Mouse (Mus musculus): ENCODE data around the gene Il1rap.

The Il1rap gene

DNA sequence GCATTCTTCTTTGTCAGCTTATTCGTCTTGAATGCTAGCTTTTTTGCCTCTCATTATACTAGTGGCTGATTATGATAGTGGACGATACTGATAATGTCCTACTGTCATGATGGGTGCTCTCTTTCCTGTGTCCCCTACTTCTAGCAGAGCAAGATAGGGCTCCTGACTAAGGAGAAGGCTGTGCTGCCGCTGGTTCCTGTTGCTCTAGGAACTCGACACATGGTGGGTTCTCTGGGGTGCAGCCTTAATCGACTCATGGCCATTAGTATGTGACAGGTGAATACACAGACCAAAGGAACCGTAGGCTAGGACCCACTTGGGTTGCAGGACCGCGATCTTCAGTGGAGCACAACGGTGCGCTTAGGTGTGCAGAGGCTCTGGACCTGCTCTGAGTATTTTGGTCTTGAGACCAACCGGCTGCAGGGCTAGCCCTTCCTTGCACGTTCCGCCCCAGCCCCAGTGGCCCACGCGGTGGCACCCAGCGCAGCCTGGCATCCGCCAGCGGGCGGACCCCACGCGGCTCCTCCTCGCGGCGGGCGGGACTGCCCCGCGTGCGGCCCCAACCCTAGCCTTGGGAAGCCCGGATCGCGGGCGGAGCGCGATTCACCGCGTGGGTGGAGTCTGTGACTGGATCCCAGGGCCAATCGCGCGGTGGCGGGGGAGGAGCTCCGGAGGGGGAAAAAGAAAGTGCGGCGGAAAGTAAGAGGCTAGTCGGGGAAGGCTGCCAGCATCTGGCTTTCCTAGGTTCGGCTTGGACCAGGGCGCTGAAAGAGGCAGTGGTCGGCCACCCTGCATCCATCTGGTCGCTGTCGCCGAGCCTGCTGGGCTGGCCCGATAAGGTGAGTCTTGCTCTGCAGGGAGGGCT is at the start of gene Il1rap:
Gene Il1rap (plus strand): TSS at position 657 of the 865 bp plus-strand sequence.
- peak; percentile 93 to 94 for DNase-seq (ENCODE audit: low spot score in 2 of 2)

DNA sequence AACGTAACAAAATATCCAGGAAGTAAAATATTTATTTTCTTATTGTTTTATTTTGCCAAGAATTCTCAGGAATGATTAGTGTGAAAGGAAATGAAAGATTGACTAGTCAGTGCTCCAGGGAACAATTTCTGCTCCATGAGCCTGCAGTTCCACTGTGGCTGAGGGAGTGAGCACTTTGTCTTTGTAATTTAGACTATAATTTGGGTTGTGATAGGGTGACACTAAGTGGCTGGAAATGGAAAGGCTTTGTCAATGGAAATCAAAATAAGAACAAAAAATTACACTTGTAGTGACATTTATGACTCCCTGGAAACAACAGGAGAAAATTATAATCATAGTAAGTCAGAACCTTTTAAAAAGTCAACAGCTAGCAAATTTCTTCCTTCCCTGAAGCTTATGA is 49.2 kb upstream of the Il1rap start:
- DNase-seq (ENCODE audit: low spot score in 2 of 2), result no peak

DNA sequence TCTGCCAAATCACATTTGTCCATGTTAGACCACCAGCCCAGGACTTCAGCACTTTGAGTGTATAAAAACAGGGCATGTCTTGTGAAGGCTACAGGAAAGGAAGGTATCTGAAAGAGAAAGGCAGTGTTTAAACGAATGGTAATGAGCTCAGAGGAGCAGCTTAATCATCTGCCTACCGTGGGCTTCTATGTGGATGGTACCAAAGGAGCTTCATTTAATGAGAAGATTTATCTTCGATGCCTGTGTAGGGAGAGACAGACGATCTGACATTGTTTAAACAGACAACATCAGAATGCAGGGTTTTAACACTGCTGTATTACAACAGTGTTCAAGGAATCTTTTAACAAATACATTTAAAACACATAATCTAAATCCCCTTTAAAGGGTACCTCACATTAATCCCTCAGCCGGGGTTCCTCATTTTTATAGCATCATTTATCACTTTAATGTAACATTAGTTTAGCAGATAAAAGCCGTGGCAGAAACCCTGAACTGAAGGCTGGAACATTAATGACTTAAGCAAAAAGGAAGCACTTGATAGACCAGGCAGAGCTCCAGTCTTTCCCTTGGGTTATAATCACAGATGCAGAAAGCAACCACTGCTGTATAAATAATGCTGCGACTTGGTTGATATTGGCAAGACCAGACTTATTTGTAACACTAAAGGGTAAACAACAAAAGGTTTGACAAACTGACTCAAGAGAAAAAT is 35.2 kb upstream of the Il1rap start:
- no peak for DNase-seq (ENCODE audit: low spot score in 2 of 2)

- no peak for DNase-seq (ENCODE audit: low spot score in 2 of 2)
Observed at GRCm38 (mm10) chr16:26546879-26547206, 34.7 kb upstream of the Il1rap start.

DNA sequence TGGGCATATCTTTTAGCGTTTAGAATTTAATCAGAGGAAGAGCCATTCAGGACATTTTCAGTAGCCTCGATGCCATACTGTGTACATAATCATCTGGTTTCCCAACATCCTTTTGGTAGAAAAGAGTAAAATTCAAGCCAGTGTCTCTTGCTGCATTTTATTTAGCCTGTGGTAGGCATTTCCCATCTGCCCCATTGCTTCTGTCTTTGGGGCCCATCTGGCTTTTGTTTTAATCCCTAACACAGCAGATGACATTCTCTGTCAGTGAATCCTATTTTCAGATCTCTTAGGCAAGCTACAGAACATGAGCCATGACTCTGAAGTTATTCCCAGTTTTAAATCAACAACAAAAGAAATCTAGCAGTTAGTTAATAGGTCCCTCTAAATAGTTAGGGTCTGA is 32.3 kb upstream of the Il1rap start:
- peak in 1 of 2 experiments; percentile 21 for DNase-seq (ENCODE audit: low spot score in 2 of 2)

DNA sequence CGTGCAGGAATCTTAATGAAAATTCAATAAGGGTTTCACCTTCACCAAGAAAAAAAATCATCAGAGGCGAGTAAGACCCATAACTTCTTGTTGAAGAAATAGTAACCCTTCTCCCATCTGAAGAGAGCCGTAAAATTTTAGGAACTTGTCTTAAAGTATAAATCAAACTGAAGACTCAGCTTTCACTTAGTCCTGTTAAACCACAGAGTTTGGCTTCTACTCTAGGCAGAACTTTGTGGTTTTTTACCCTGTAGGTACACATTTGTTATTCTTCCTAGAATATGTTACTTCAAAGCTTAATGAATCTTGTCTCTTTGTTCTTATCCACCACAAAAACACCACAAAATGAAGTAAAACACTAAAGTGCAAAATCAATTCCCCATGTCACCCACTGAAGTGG is 29.3 kb upstream of the Il1rap start:
- DNase-seq (ENCODE audit: low spot score in 2 of 2), result no peak

DNA sequence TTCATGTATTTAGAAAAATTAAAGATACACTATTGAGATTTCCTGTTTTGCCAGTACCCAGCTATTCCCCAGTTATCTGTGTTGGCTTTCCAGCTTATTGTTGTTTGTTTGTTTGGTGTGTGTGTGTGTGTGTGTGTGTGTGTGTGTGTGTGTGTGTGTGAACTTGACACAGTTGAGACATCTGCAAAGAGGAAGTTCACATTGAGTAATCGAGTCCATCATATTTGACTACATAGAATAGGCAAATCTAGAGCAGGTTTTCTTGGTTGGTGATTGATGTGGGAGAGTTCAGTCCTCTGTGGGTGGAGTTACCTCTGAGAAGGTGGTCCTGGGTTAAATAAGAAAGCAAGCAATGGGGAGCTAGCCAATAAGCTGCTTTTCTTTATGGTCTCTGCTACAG is 22.7 kb upstream of the Il1rap start:
- DNase-seq (ENCODE audit: low spot score in 2 of 2), result no peak

DNA sequence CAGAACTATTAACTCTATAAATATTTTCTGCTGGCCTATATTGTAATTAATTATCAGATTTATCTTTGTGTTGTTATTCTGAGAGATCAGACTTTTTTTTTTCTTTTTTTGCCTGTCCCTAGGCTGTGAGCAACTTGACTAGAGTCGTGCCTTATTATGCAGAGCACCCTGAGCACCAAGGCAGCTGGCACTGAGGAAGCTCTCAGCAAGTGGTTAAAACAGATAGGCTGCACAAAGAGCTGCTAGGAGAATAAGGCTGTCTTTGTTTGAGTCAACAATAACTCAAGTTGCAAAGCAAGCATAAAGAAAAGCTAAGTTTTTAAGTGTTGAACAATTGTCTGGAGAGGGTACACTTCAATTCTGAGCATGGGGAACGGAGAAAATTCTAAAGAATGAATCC is 19.8 kb upstream of the Il1rap start:
- DNase-seq (ENCODE audit: low spot score in 2 of 2), result no peak

- no peak for DNase-seq (ENCODE audit: low spot score in 2 of 2)
Observed at GRCm38 (mm10) chr16:26562771-26563170, 18.7 kb upstream of the Il1rap start.

GRCm38 (mm10) chr16:26569387-26569978 is 12.0 kb upstream of the Il1rap start:
- DNase-seq (ENCODE audit: low spot score in 2 of 2), result no peak

DNA sequence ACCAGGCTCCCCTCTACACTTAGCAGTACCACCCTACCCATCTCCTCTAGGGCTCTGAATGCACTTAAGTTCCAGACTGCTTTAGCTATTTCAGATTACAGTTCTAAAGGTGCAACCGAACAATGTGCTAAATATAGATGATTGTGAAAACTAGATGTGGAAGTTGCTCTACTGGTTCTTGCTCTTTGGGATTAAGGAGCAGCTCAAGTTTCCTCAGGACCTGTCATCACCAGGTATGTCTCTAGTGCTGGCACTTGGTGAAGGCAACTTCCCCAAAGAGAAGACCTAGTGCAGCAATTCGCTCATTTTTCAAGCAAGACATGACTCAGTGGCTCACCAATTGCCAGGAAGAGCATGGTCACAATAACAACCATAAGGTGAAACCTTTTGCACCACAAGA is 9.7 kb upstream of the Il1rap start:
- DNase-seq (ENCODE audit: low spot score in 2 of 2), result no peak

- DNase-seq (ENCODE audit: low spot score in 2 of 2), result no peak
Observed at GRCm38 (mm10) chr16:26574173-26574572, 7.3 kb upstream of the Il1rap start.

DNA sequence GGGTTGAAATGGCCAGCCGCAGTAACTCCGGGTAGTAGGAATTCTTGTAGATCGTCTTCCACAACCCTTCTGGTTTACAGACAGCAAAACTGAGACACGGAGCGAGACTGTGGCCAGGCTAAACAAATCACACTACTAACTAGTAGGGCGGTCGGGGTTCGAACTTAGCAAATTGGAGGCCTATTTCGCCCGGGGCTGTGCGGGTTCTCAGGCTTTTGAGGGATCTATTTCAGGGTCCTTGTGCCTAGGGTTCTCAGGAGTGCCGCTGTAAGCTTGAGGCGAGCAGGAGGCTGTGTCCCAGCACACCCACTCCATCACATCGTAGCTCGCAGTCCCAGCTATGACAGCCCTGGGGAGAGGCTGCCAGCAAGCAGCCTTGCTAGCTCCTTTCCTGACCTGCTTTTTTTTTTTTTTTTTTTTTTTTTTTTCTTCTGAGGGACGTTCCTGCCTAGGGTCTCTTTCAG is 441 bp downstream of the Il1rap start:
- peak; percentile 40 to 57 for DNase-seq (ENCODE audit: low spot score in 2 of 2)

DNA sequence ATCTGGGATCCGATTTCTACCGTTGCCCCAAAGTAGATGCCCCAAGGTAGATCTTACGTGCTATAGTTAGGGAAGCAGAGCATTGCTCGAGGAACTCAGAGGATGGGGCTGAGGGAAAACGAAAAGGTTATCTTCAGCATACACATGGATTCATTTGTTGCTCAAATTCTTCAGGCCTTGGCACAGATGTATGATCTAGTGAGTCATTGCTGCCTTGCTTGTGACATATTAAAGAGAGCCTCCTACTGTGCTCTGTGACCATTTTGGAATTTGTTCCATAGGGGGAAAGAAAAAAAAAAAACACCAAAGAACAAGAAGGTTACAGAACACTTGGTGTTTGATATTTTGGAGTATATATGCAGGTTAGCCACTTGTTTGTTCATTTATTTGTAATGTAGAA is 4.3 kb downstream of the Il1rap start:
- DNase-seq (ENCODE audit: low spot score in 2 of 2), result no peak

GRCm38 (mm10) chr16:26590897-26591570 is 9.5 kb downstream of the Il1rap start:
- DNase-seq (ENCODE audit: low spot score in 2 of 2), result no peak

- DNase-seq (ENCODE audit: low spot score in 2 of 2), result no peak
Observed at GRCm38 (mm10) chr16:26596440-26596839, 14.9 kb downstream of the Il1rap start.

DNA sequence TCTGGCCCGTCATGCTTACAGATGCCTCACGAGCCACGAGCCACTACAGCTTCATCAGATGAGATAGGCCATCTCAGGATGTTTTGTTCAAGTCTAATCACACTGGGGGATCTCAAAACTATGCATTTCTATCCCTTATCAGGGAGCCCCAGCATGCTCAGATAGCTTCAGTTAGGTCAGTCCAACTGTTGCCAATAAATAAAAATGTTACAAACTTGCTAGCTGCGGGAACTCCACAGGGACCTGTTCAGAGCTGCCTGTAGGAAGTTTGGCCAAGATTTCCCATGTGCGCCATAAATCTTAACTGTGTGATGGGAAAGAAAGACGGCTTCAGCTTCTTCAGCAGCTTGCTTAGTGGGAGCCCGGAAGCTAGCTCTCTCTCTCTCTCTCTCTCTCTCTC is 15.8 kb downstream of the Il1rap start:
- DNase-seq (ENCODE audit: low spot score in 2 of 2), result no peak

DNA sequence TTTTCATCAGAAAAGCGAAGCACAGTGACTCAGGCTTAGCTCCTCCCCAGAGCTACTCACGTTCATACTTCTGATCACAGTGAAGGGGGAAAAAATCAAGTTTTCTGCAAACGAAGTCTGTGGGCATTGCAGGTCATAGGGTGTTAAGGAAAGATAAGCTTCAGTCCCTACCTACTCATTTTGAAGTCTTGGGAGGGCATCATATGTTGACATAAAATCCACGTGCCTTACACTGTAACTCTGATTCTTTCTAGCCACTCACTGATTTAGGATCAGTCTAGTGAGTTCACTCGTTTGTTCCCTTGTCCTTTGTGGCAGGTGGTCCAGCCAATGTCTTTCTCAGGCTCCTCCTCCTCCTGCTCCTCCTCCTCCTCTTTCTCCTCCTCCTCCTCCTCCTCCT is 17.1 kb downstream of the Il1rap start:
- no peak for DNase-seq (ENCODE audit: low spot score in 2 of 2)

- DNase-seq (ENCODE audit: low spot score in 2 of 2), result peak in 1 of 2 experiments; percentile 52
Observed at GRCm38 (mm10) chr16:26601482-26601881, 20.0 kb downstream of the Il1rap start.

DNA sequence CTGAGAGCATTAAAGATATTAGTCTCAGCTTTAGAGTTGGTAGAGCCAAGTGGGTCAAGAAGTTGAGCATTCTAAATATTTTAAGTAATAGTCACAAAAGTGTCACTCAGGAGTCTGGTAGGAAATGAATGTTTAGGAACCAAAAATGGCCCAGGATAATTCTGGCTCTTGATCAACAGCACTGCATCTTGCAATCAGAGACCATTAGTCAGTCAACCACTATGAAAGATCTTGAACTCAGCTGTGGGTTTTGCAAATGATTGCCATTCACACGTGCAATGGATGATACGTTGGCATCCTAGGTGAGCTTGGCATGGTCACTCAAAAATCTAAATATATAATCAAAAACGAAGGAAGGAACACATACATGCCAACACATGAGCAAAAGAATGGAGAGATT is 23.1 kb downstream of the Il1rap start:
- DNase-seq (ENCODE audit: low spot score in 2 of 2), result no peak

- no peak for DNase-seq (ENCODE audit: low spot score in 2 of 2)
Observed at GRCm38 (mm10) chr16:26608003-26608402, 26.5 kb downstream of the Il1rap start.

GRCm38 (mm10) chr16:26610508-26610907 is 29.0 kb downstream of the Il1rap start:
- DNase-seq (ENCODE audit: low spot score in 2 of 2), result no peak
